Mouse (Mus musculus): ENCODE results near the gene Ssh2.

DNA sequence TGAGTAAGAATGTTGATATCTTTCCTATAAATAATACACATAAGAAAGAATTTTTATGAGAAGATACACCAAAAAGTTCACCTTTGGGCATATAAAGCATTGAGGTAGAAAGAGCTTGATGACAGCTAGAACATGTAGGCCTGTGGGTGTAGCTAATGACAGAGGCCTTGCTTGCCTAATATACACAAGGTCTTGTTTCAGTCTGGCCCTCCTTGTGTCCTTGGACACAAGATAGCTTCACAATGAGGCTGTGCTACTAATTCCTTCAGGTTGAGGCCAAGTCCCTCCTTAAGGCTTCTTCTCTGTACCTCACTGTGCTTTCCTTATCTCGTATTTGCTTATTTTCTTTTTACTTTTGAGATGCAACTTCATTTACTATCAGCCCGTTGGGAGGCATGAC, 114.4 kb downstream of the Ssh2 start:
- TF ChIP-seq CTCF (IDR thresholded peaks at IDR 0.05; ENCODE audit: extremely low read depth, insufficient read depth, low read length), result no peak
- TF ChIP-seq POLR2A (IDR thresholded peaks at IDR 0.05; ENCODE audit: extremely low read depth, insufficient read depth, low read length), result no peak
